8 mouse cellular contexts compared by ENCODE assay signal in the genomic region with DNA sequence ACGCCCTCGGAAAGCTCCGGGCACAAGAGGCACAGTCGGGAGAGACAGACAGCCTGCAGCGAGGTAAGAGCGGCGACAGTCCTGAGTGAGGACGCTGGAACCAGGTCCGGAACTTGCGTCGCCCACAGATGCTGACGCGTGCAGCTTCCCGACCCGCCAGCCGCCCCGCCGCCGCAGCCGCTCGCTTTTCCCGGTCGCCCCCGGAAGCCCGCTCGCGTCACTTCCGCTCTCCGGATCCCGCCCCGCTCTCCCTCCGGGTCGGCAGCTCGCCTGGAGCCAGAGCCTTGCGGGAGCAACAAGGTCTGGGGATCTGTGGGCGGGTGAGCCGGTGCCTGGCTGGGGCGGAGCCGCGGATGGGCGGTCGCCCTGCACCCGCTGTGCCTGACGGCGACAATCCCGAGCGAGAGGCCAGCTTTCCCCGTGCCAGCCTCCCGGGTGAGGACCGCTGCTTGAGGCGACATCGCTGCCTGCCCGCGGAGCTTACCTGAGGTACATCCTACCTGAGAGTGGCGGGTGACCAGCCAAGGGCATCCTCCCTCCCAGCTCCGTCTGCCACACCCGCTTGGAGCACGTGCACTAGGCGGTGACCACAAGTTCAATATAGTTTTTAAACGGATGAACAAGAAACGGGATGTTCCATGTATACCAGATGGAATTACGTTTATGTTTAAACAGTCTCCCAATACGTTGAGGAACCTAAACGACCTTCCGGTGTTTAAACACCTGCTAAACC. TPM values are rescaled to one million over a fixed set of nuclear protein-coding genes. Genes with fewer than 3 reads are reported as not detected.
DNase-seq lines count a peak whose midpoint lies in the region; ATAC-seq and TF ChIP-seq lines count a peak whose summit lies in the region.

A gene (minus strand): TSS at position 210 of the 733 bp plus-strand sequence.

- ATAC-seq in lung, postnatal 0 days: peak; percentile 98

- no peaks in the 10 kb centered on the region for H3K27me3 ChIP-seq in MEL (ENCODE audit: control insufficient read depth in 1 of 2, insufficient read depth in 2 of 2, low read length in 2 of 2)
- no peaks in the 10 kb centered on the region for H3K27me3 ChIP-seq in cerebellum, adult 2 months (ENCODE audit: control insufficient read depth, insufficient read depth, low read length)
- H3K27me3 ChIP-seq in hindbrain, embryonic 10.5 days (ENCODE audit: insufficient read depth, poor library complexity, severe bottlenecking): no peaks in the 10 kb centered on the region
- H3K27me3 ChIP-seq in lung, postnatal 0 days (replicated peaks; ENCODE audit: insufficient read depth, low read length): no peaks in the 10 kb centered on the region

- TF ChIP-seq CTCF in MEL (IDR thresholded peaks at IDR 0.05 in 2 of 3, conservative IDR thresholded peaks at IDR 0.05 in 1 of 3; ENCODE audit: control insufficient read depth in 1 of 3, insufficient read depth in 1 of 3, low read depth in 2 of 3, low read length in 3 of 3, poor library complexity in 1 of 3, severe bottlenecking in 1 of 3): no peak
- no peak for TF ChIP-seq CTCF in cerebellum, adult 2 months (IDR thresholded peaks at IDR 0.05; ENCODE audit: borderline replicate concordance, insufficient read depth, low read depth, low read length)
- no peak for TF ChIP-seq CTCF in lung, postnatal 0 days (IDR thresholded peaks at IDR 0.05)

- H3K9me3 ChIP-seq in MEL (replicated peaks; ENCODE audit: insufficient read depth, low read length): no peaks in the 10 kb centered on the region
- H3K9me3 ChIP-seq in hindbrain, embryonic 10.5 days: no peaks in the 10 kb centered on the region
- no peaks in the 10 kb centered on the region for H3K9me3 ChIP-seq in lung, postnatal 0 days (ENCODE audit: low read length)

- peak; percentile 94 for DNase-seq in MEL (ENCODE audit: low read depth, low spot score)
- DNase-seq in cerebellum, adult 2 months: peak; percentile 95 to 96
- DNase-seq in forelimb bud, embryonic 11.5 days (ENCODE audit: low read depth, low spot score): peak; percentile 89
- peak; percentile 94 for DNase-seq in hindbrain, embryonic 10.5 days (ENCODE audit: low spot score)
- peak; percentile 94 for DNase-seq in layer of hippocampus, adult 9-11 months
- peak; percentile 96 for DNase-seq in lung, postnatal 0 days (ENCODE audit: low spot score)
- DNase-seq in ovary, postnatal 14 days (ENCODE audit: low spot score): peak; percentile 92
- DNase-seq in thymus, postnatal 14 days: peak; percentile 96

- peak within 1 kb of the TSS; percentile 92 for H3K4me2 ChIP-seq in lung, postnatal 0 days (replicated peaks; ENCODE audit: low read depth, low read length)

- H3K9ac ChIP-seq in MEL (ENCODE audit: control insufficient read depth, low read depth, low read length, poor library complexity, severe bottlenecking): peak within 1 kb of the TSS; percentile 88
- peak within 1 kb of the TSS; percentile 86 for H3K9ac ChIP-seq in lung, postnatal 0 days (replicated peaks; ENCODE audit: low read depth)

- peak; percentile 80 to 86 for TF ChIP-seq POLR2A in MEL (IDR thresholded peaks at IDR 0.05; ENCODE audit: control insufficient read depth in 1 of 2, insufficient read depth in 1 of 2, low read depth in 1 of 2, low read length in 2 of 2, poor library complexity in 1 of 2)
- peak; percentile 65 for TF ChIP-seq POLR2A in cerebellum, adult 2 months (IDR thresholded peaks at IDR 0.05; ENCODE audit: borderline replicate concordance, insufficient read depth, low read length)

- WGBS in cerebellum, adult 2 months: under 1% methylated on average over 65 of the region's 65 CpGs
- WGBS in hindbrain, embryonic 10.5 days: under 1% methylated on average over 65 of the region's 65 CpGs
- WGBS in lung, postnatal 0 days: under 1% methylated on average over 44 of the region's 65 CpGs

- peaks cover 5 to 6% of the 10 kb centered on the region in 2 experiments for H3K4me1 ChIP-seq in MEL (ENCODE audit: control insufficient read depth in 1 of 2, insufficient read depth in 2 of 2, low read length in 2 of 2)
- H3K4me1 ChIP-seq in cerebellum, adult 2 months (ENCODE audit: control insufficient read depth, insufficient read depth, low read length): no peaks in the 10 kb centered on the region
- peaks cover 18% of the 10 kb centered on the region for H3K4me1 ChIP-seq in hindbrain, embryonic 10.5 days (replicated peaks)
- no peaks in the 10 kb centered on the region for H3K4me1 ChIP-seq in lung, postnatal 0 days (ENCODE audit: insufficient read depth, low read depth, low read length)

- H3K79me2 ChIP-seq in MEL (ENCODE audit: control insufficient read depth, insufficient read depth, low read length, poor library complexity): peaks cover 14% of the 10 kb centered on the region

- TF ChIP-seq EP300 in MEL (IDR thresholded peaks at IDR 0.05; ENCODE audit: low read depth in 1 of 2, low read length in 2 of 2): no peak
- TF ChIP-seq EP300 in lung, postnatal 0 days (IDR thresholded peaks at IDR 0.05): no peak

- peaks cover 0 to 10% of the 10 kb centered on the region in 2 experiments; a peak in 2 of 4 replicates for H3K36me3 ChIP-seq in MEL (ENCODE audit: control insufficient read depth in 1 of 2, insufficient read depth in 2 of 2, low read length in 2 of 2)
- H3K36me3 ChIP-seq in hindbrain, embryonic 10.5 days: peaks cover 21% of the 10 kb centered on the region
- no peaks in the 10 kb centered on the region for H3K36me3 ChIP-seq in lung, postnatal 0 days (ENCODE audit: insufficient read depth, low read length)

- H3K4me3 ChIP-seq in MEL (ENCODE audit: control insufficient read depth in 1 of 2, insufficient read depth in 1 of 2, low read depth in 2 of 2, low read length in 2 of 2): peak within 1 kb of the TSS; percentile 88 to 97
- H3K4me3 ChIP-seq in cerebellum, adult 2 months (replicated peaks; ENCODE audit: insufficient read depth, low read depth, low read length): peak within 1 kb of the TSS; percentile 95
- H3K4me3 ChIP-seq in hindbrain, embryonic 10.5 days: peak within 1 kb of the TSS; percentile 75
- peak within 1 kb of the TSS; percentile 91 for H3K4me3 ChIP-seq in lung, postnatal 0 days (ENCODE audit: low read depth, low read length)

- H3K27ac ChIP-seq in MEL (ENCODE audit: control insufficient read depth, low read depth, low read length): peak within 1 kb of the TSS; percentile 71
- H3K27ac ChIP-seq in cerebellum, adult 2 months (ENCODE audit: insufficient read depth, low read length): peak within 1 kb of the TSS; percentile 54
- peak within 1 kb of the TSS; percentile 91 for H3K27ac ChIP-seq in hindbrain, embryonic 10.5 days
- H3K27ac ChIP-seq in lung, postnatal 0 days (ENCODE audit: low read length): peak within 1 kb of the TSS; percentile 90

- no peak for TF ChIP-seq RAD21 in MEL (IDR thresholded peaks at IDR 0.05; ENCODE audit: low read depth, low read length)

TF ChIP-seq in MEL, 35 proteins besides CTCF, POLR2A, EP300 and RAD21 (continues in another document):
- TF ChIP-seq TCF12 (IDR thresholded peaks at IDR 0.05; ENCODE audit: low read depth, low read length) (0 out of 2 replicates have a peak, but pooled peaks have one; percentile 21), UBTF (IDR thresholded peaks at IDR 0.05; ENCODE audit: borderline replicate concordance, insufficient read depth, low read depth, low read length) (peak; percentile 80; the same call in 1 of the 2 replicates), ZNF384 (IDR thresholded peaks at IDR 0.05; ENCODE audit: low read depth, low read length) (no peak), HCFC1 (IDR thresholded peaks at IDR 0.05; ENCODE audit: low read depth, low read length) (peak; percentile 84), TBP (IDR thresholded peaks at IDR 0.05; ENCODE audit: low read depth, low read length) (0 out of 2 replicates have a peak, but pooled peaks have one; percentile 34), MEF2A (IDR thresholded peaks at IDR 0.05; ENCODE audit: extremely low read depth, insufficient replicate concordance, low read depth, low read length, poor library complexity, severe bottlenecking) (no peak), SIN3A (IDR thresholded peaks at IDR 0.05; ENCODE audit: low read length) (peak; percentile 65), SMC3 (IDR thresholded peaks at IDR 0.05; ENCODE audit: low read depth, low read length) (no peak), BHLHE40 (IDR thresholded peaks at IDR 0.05; ENCODE audit: borderline replicate concordance, low read depth, low read length) (peak; percentile 87), MYC (IDR thresholded peaks at IDR 0.05; ENCODE audit: low read depth, low read length) (peak; percentile 84; the same call in 1 of the 2 replicates), USF1 (IDR thresholded peaks at IDR 0.05; ENCODE audit: low read depth, low read length) (peak; percentile 19; the same call in 1 of the 2 replicates), MAZ (IDR thresholded peaks at IDR 0.05; ENCODE audit: low read depth, low read length) (peak; percentile 99), NELFE (IDR thresholded peaks at IDR 0.05; ENCODE audit: low read depth, low read length) (peak; percentile 77), MAX (IDR thresholded peaks at IDR 0.05; ENCODE audit: low read length) (peak; percentile 84), GABPA (IDR thresholded peaks at IDR 0.05; ENCODE audit: low read depth, low read length) (no peak), MYB (IDR thresholded peaks at IDR 0.05; ENCODE audit: low read depth, low read length) (no peak), ELF1 (IDR thresholded peaks at IDR 0.05; ENCODE audit: low read depth, low read length) (peak; percentile 67; the same call in 1 of the 2 replicates), MXI1 (IDR thresholded peaks at IDR 0.05; ENCODE audit: low read depth, low read length) (peak; percentile 93), E2F4 (IDR thresholded peaks at IDR 0.05; ENCODE audit: borderline replicate concordance, low read depth, low read length) (no peak), POLR2AphosphoS5 (IDR thresholded peaks at IDR 0.05; ENCODE audit: borderline replicate concordance, low read depth, low read length) (no peak), CHD2 (IDR thresholded peaks at IDR 0.05; ENCODE audit: low read length) (no peak), ZMIZ1 (IDR thresholded peaks at IDR 0.05; ENCODE audit: low read depth, low read length) (0 out of 2 replicates have a peak, but pooled peaks have one; percentile 79), ETS1 (IDR thresholded peaks at IDR 0.05; ENCODE audit: low read depth, low read length) (peak; percentile 31; the same call in 1 of the 2 replicates), NRF1 (IDR thresholded peaks at IDR 0.05; ENCODE audit: insufficient read depth, low read depth, low read length, poor library complexity, severe bottlenecking) (no peak)

RNA-seq across cellular contexts. Expression of the gene that starts here (rescaled TPM):
- 6.0 and 7.3 TPM in 2 replicates for total RNA-seq in MEL (2012; rRNA removed)
- 1 to 10 TPM in 1 of 2 experiments, not detected in 1; 7.9 TPM for polyA plus RNA-seq in MEL (2012; ENCODE audit: insufficient read depth in 1 of 2, insufficient read length in 2 of 2, low read depth in 1 of 2, low replicate concordance in 2 of 2, missing spikeins in 1 of 2)
- 13.3 and 14.5 TPM in 2 replicates for polyA plus RNA-seq in cerebellum, adult 2 months (2012; rRNA removed)
- 12.6 and 12.7 TPM in 2 replicates for polyA plus RNA-seq in hindbrain, embryonic 10.5 days (2016; fragmentation: Nextera tagmentation; extraction: Ambion mirVana)
- polyA plus RNA-seq in lung, postnatal 0 days (2015; fragmentation: Nextera tagmentation; extraction: Ambion mirVana): 8.6 TPM in 2 replicates

Comparison
In these comparisons a context has a peak if more than half of its experiments do, and no peak if none do; other contexts are left out.
1. Peak in every context shown above with its lines: DNase-seq, ATAC-seq, H3K4me3 ChIP-seq and H3K27ac ChIP-seq.